Mouse (Mus musculus) G1E (cell line): Measurements from ENCODE around the gene Atmin.

Experiments used
- CTCF ChIP-seq: IDR thresholded peaks from 2 replicates; pipeline ENCODE4 v1.5.1; 2012; ENCODE audit warnings: low read depth, low read length, inconsistent platforms, mixed read lengths
- GATA2 ChIP-seq: IDR thresholded peaks from 2 replicates; pipeline ENCODE4 v1.6.1; 2012; ENCODE audit warnings: low read depth, low read length, inconsistent platforms, borderline replicate concordance

DNA sequence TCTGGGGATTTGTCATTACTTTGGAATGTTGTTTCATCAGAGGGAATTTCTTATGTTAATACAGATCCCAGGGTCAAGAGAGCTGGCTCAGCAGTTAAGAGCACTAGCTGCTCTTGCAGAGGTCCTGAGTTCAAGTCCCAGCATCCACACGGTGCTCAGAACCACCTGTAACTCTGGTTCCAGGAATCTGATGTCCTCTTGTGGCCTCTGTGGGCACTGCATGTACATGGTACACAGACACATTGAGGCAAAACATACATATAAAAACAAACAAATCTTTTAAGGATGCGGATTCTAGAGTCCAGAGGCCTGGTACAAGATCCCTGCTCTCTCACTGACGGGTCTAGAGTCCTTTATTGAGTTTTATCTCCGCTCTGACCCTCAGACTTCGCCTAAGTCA lies 14.6 kb upstream of the Atmin start:
- TF ChIP-seq CTCF = no peak
- TF ChIP-seq GATA2 = no peak
